Mouse (Mus musculus) heart, embryonic 14.5 days (tissue): Measurements from ENCODE around the gene Sema3a. TPM values are rescaled to one million over a fixed set of nuclear protein-coding genes. Genes with fewer than 3 reads are reported as not detected.

Experiments
- ATAC-seq: fragments of 200-750 bp; cut with Nextera tagmentation; 2 replicates; pipeline ENCODE4 v1.8.0; 2017; ENCODE audit warnings: low read depth, moderate TSS enrichment; ENCODE audit not compliant: insufficient number of reproducible peaks, insufficient read depth, low FRiP score
- H3K27ac ChIP-seq, 2 experiments: fragments of 200-500 bp in 1 of 2; fragments of 300-500 bp in 1 of 2; sonication (generic) in 1 of 2; replicated peaks in 1 of 2; 2 replicates each; pipeline ENCODE4 v1.5.1; 2012 to 2014; ENCODE audit warnings: low read depth in 2 of 2, low read length in 2 of 2, control low read depth in 1 of 2, mild to moderate bottlenecking in 1 of 2, mixed read lengths in 1 of 2; ENCODE audit not compliant: control insufficient read depth in 1 of 2, insufficient read depth in 1 of 2
- H3K27me3 ChIP-seq: fragments of 300-500 bp; sonication (generic); 2 replicates; pipeline ENCODE4 v1.6.1; 2014; ENCODE audit warnings: mild to moderate bottlenecking, low read length, control low read depth; ENCODE audit not compliant: control insufficient read depth, insufficient read depth
- H3K36me3 ChIP-seq: fragments of 300-500 bp; sonication (generic); 2 replicates; pipeline ENCODE4 v1.6.1; 2014; ENCODE audit warnings: mild to moderate bottlenecking, control low read depth, low read length, mixed read lengths; ENCODE audit not compliant: control insufficient read depth, insufficient read depth
- H3K4me1 ChIP-seq, 2 experiments: fragments of 200-500 bp in 1 of 2; fragments of 300-500 bp in 1 of 2; sonication (generic) in 1 of 2; 2 replicates each; pipeline ENCODE4 v1.6.1; 2012 to 2014; ENCODE audit warnings: low read length in 2 of 2, control low read depth in 1 of 2, mixed read lengths in 1 of 2; ENCODE audit not compliant: control insufficient read depth in 2 of 2, insufficient read depth in 2 of 2
- H3K4me2 ChIP-seq: fragments of 300-500 bp; sonication (generic); 2 replicates; pipeline ENCODE4 v1.6.1; 2014; ENCODE audit warnings: mild to moderate bottlenecking, low read length
- H3K4me3 ChIP-seq, 2 experiments: fragments of 200-500 bp in 1 of 2; fragments of 300-500 bp in 1 of 2; sonication (generic) in 1 of 2; 2 replicates each; pipeline ENCODE4 v1.5.1; 2012 to 2014; ENCODE audit warnings: low read length in 2 of 2, mild to moderate bottlenecking in 2 of 2, control low read depth in 1 of 2, low read depth in 1 of 2, moderate library complexity in 1 of 2; ENCODE audit not compliant: control insufficient read depth in 1 of 2, insufficient read depth in 1 of 2
- H3K9ac ChIP-seq: fragments of 300-500 bp; sonication (generic); 2 replicates; pipeline ENCODE4 v1.6.1; 2014; ENCODE audit warnings: mild to moderate bottlenecking, low read length
- H3K9me3 ChIP-seq: fragments of 300-500 bp; sonication (generic); 2 replicates; pipeline ENCODE4 v1.6.1; 2016; ENCODE audit warnings: low read length, control low read depth; ENCODE audit not compliant: control insufficient read depth
- WGBS: fragments of 180-500 bp; shearing (Covaris S2); extraction: QIAGEN DNeasy Blood & Tissue Kit; methylation state at CpG from one replicate; pipeline ENCODE4 v1.1.7; 2014; 5-methylcytosine and 5-hydroxymethylcytosine counted together
- polyA plus RNA-seq: library from polyadenylated mRNA; unstranded; fragments of >200 nt; fragmentation: Nextera tagmentation; extraction: Ambion mirVana; gene quantifications from 2 replicates; pipeline ENCODE4 v1.2.1, GENCODE M21; 2014

Sema3a gene
- polyA plus RNA-seq, 1 experiment from 2014 or later = 15.8 TPM

DNA sequence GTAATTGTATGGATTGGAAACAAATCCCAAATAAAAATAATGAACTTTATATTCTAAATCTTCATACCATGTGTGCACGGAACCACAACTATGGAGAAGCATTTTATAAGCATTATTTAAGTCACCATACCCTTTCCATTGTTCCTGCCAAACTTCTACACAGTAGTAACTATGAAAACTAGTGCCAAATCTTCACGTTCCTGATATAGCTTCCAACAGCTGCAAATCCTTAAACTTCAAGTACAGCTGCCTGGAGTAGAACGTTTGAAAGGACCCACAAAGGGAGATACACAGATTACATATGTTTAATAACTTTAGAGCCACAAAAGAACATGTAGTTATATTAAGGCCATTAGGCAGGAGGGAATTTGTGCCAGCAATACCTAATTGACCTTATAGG lies 130.1 kb downstream of the Sema3a start:
- 54% methylated on average over 3 of the region's 3 CpGs for WGBS
- ATAC-seq = no peak
- H3K27me3 ChIP-seq = no peaks in the 10 kb centered on the region

DNA sequence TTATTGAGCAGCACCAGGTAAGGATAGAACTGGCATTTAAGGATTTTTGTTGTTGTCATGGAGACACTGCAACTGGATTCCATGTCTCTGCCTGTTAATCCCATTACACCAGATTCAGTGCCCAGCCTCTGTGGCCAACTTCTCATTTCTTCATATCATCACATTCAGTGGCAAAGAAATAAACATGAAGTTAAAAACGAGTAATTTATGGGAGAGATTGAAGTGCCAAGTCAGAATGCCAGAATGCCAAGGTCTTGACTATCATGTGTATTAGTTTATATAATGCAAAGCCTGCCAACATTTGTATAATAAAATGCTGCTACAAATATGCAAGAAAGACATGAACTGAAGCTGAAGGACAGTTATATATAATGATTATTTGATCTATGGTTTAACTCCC lies 131.1 kb downstream of the Sema3a start:
- H3K4me1 ChIP-seq = no peaks in the 10 kb centered on the region
- no peaks in the 10 kb centered on the region for H3K9me3 ChIP-seq
- H3K36me3 ChIP-seq = no peaks in the 10 kb centered on the region
- no peaks in the 10 kb centered on the region for H3K27me3 ChIP-seq
- H3K9ac ChIP-seq = no peak overlapping the region
- H3K4me2 ChIP-seq = no peak overlapping the region
- no peak for ATAC-seq
- no peak overlapping the region for H3K4me3 ChIP-seq
- no peak overlapping the region for H3K27ac ChIP-seq
- WGBS = 62% methylated on average over 1 of the region's 1 CpGs

More for the DNA sequence above, 130.1 kb downstream of the Sema3a start:
- Histone ChIP-seq H3K36me3 (no peaks in the 10 kb centered on the region), H3K4me2 (no peak overlapping the region), H3K4me1 (no peaks in the 10 kb centered on the region), H3K4me3 (no peak overlapping the region), H3K9me3 (no peaks in the 10 kb centered on the region), H3K27ac (no peak overlapping the region), H3K9ac (no peak overlapping the region)

DNA sequence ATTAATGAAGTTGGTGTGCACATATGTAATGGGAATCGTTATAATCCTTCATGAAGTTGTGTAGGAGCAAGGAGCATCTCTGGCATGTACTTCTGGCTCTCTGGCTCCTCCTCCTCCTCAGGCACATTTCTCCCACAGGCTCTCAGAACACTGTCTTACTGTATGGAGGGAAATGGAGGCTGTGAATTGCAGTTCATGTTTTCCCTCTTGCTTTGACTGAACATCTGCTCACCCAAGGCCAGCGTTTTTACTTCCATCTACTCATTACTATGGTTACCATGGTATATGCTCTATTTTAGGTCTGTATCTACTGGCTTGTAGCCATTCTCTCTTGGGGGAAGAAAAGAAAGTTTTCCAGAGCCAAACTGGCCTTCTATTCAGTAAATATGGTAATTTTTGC lies 137.9 kb downstream of the Sema3a start:
- Histone ChIP-seq H3K27ac (no peak overlapping the region), H3K36me3 (no peaks in the 10 kb centered on the region), H3K4me3 (no peak overlapping the region), H3K27me3 (no peaks in the 10 kb centered on the region), H3K9ac (no peak overlapping the region), H3K4me1 (no peaks in the 10 kb centered on the region), H3K9me3 (no peaks in the 10 kb centered on the region), H3K4me2 (no peak overlapping the region)
- no peak for ATAC-seq
- 73% methylated on average over 2 of the region's 2 CpGs for WGBS

DNA sequence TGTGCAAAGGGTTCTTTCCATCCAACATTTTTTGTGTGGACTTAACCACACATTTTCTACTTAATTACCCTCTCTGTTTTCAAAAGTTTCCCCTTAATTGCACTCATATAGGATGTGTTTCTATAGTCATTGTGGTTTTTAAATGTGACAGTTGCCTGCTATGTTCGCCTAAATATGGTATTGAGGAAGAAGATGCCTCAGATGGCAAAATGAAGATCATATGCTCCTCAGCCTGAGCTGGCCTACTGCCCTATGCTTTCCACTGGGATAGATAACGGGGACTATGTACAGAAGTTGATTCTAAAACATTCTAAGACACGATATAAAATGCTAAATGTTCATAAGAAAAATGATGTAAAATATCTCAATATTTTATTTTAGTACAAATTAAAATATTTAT lies 138.3 kb downstream of the Sema3a start:
- ATAC-seq = no peak
- Histone ChIP-seq H3K4me2 (no peak overlapping the region), H3K4me3 (no peak overlapping the region), H3K27me3 (no peaks in the 10 kb centered on the region), H3K4me1 (no peaks in the 10 kb centered on the region), H3K36me3 (no peaks in the 10 kb centered on the region), H3K27ac (no peak overlapping the region), H3K9ac (no peak overlapping the region), H3K9me3 (no peaks in the 10 kb centered on the region)
- 72% methylated on average over 3 of the region's 3 CpGs for WGBS

DNA sequence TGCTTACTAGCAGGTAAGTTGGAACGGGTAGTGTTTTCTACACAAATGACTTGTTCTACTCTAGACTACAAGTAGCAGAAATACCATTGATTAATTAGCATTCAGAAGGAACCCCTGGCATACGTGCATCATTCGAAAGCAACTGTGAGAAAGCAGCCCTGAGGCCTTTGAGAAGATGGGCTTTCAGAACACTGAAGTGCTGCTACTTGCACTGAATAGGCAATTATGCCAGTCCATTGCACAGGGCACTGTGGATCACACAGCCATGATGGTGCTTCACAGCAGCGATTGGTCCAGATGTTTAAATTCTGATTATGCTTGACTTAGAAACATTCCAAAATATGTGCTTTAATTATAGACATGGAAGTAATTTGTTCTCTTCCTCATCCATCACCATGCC lies 187.5 kb downstream of the Sema3a start:
- no peaks in the 10 kb centered on the region for H3K4me1 ChIP-seq
- H3K36me3 ChIP-seq = no peaks in the 10 kb centered on the region
- no peak overlapping the region for H3K9ac ChIP-seq
- no peak overlapping the region for H3K4me3 ChIP-seq
- H3K27me3 ChIP-seq = no peaks in the 10 kb centered on the region
- ATAC-seq = no peak
- no peak overlapping the region for H3K27ac ChIP-seq
- H3K9me3 ChIP-seq = no peaks in the 10 kb centered on the region
- 82% methylated on average over 4 of the region's 4 CpGs for WGBS
- H3K4me2 ChIP-seq = no peak overlapping the region

DNA sequence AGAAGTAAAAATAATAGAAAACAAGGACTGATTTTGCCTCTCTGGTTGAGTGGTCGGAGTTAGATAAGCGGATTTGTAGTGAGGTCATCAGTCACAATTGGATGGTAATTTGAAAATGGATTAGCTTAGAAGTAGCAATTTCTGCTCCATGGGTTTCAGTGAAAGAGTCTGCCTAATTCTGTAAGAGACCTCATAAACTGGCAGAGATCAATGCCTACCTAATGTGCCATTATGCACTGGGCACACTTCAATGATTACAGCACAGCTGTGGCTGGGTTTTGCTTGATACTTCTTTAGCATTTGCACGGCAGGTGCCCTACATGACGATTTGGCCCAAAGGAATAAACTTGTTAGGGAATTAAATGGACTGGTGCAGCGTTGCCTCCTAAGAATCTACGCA lies 188.8 kb downstream of the Sema3a start:
- H3K4me3 ChIP-seq = no peak overlapping the region
- H3K4me1 ChIP-seq = no peaks in the 10 kb centered on the region
- H3K9me3 ChIP-seq = no peaks in the 10 kb centered on the region
- no peak for ATAC-seq
- 81% methylated on average over 6 of the region's 6 CpGs for WGBS
- no peaks in the 10 kb centered on the region for H3K36me3 ChIP-seq
- no peaks in the 10 kb centered on the region for H3K27me3 ChIP-seq
- H3K27ac ChIP-seq = no peak overlapping the region
- no peak overlapping the region for H3K4me2 ChIP-seq
- no peak overlapping the region for H3K9ac ChIP-seq

DNA sequence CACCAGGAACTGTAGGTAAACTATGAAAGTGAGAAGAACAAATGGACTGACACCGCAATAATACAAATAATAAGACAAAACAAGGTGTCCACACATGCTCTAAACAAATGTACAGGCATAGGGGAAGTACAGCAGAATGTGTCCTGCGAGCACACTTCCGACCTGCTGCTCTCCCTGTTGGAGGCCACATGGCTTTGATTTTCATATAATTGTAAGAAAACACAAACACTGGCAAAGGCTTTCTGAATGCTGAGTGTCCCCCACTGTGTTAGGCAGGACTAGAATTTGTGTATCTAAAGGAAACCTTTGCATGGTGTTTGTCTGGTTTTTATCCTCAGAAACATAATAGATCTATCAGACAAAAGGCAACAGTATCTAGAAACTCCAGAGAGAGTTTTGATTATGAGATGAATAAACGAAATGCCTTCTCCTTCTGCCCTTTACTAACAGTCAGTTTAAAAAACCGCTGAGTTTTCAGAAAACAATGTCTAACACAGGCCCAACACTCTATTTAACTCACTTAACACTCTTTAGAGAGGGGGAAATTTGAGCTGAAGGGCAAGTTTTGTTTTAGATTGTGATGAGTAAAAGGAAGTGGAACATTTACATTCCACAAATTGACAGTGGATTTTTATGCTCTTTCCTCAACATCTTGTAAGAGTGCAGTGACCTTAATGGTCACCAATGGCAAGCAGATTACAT lies 193.7 kb downstream of the Sema3a start:
- H3K27ac ChIP-seq = no peak overlapping the region
- no peak for ATAC-seq

DNA sequence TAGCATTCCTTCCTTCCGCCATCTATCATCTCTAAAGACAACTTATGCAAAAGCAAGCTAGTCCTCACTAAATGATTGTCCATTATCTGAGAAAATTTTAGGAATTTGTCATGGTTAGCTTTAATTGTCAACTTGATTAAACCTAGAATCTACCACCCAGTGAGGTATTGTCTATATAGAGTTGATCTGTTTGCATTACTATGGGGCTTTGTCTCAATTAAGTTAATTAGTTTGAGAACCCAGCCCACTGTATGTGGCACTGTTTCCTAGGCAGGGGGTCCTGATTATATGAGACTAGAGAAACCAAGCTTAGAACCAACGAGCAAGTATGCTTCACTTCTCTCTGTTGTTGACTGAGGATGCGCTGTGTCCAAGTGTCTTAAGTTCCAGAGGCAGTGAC lies 194.9 kb downstream of the Sema3a start:
- H3K4me1 ChIP-seq = no peaks in the 10 kb centered on the region
- 76% methylated on average over 3 of the region's 3 CpGs for WGBS

More for the DNA sequence above, 193.7 kb downstream of the Sema3a start:
- no peaks in the 10 kb centered on the region for H3K9me3 ChIP-seq
- no peak overlapping the region for H3K4me2 ChIP-seq
- H3K4me3 ChIP-seq = no peak overlapping the region
- 72% methylated on average over 5 of the region's 5 CpGs for WGBS
- H3K4me1 ChIP-seq = no peaks in the 10 kb centered on the region
- H3K36me3 ChIP-seq = no peaks in the 10 kb centered on the region
- no peaks in the 10 kb centered on the region for H3K27me3 ChIP-seq
- no peak overlapping the region for H3K9ac ChIP-seq

More for the DNA sequence above, 194.9 kb downstream of the Sema3a start:
- ATAC-seq = no peak
- H3K9me3 ChIP-seq = no peaks in the 10 kb centered on the region
- H3K27ac ChIP-seq = no peak overlapping the region
- no peaks in the 10 kb centered on the region for H3K27me3 ChIP-seq
- H3K9ac ChIP-seq = no peak overlapping the region
- H3K4me2 ChIP-seq = no peak overlapping the region
- no peaks in the 10 kb centered on the region for H3K36me3 ChIP-seq
- no peak overlapping the region for H3K4me3 ChIP-seq
